Mouse (Mus musculus): Measurements from ENCODE around the gene Cav3. TPM values are rescaled to one million over a fixed set of nuclear protein-coding genes. Genes with fewer than 3 reads are reported as not detected.

The Cav3 gene
- polyA plus RNA-seq, 1 experiment from 2014 or later, result not detected

- ATAC-seq (replicated peaks; ENCODE audit: low FRiP score), result no peak; the same call in 1 of the 2 replicates
Measured at GRCm38 (mm10) chr6:112489910-112490559, 30.7 kb downstream of the Cav3 start, which contains the start of gene Oxtr. TSS of gene Oxtr (minus strand) at chr6:112489943.

DNA sequence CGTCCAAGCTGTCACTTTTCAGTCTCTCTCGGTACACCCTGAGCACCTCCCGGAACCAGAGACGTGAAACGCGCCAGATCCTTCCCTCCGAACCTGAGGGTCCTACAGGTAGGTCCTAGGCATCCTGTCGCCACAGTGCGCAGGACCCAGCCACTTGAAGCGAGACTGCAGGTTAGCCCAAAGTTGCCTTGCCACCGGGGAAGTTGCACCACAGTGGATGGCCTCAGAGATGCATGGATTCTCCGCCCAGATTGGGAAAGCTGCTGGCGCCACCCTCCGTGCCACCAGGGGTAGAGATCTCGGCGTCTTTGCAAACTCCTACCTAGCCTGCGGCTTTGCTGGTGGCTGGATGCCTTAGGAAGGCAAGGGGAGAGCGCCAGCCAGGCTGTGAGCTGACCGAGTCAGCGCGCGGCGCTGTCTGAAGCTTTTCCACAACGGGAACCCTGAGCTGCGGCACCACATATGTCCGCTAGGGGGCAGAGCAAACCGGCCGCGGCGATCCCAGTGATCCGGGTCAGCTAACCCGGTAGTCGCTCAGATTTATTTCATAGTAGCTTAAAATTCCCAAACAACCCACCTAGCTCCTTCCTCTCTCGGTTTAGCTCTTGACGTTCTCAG lies 31.4 kb downstream of the Cav3 start:
- no peak overlapping the region for H3K27ac ChIP-seq (ENCODE audit: low read depth, low read length)
- peaks cover 12% of the 10 kb centered on the region for H3K4me1 ChIP-seq (replicated peaks; ENCODE audit: control insufficient read depth, insufficient read depth, low read length)
- DNase-seq (ENCODE audit: low spot score) (peak; percentile 93), ATAC-seq (replicated peaks; ENCODE audit: low FRiP score) (peak; percentile 68)
- 2% methylated on average over 35 of the region's 35 CpGs for WGBS
- H3K9me3 ChIP-seq (ENCODE audit: control insufficient read depth, low read length), result no peaks in the 10 kb centered on the region
- H3K4me2 ChIP-seq (ENCODE audit: low read depth, low read length, severe bottlenecking), result peak overlapping the region; percentile 68
- peak overlapping the region; percentile 37 for H3K9ac ChIP-seq (ENCODE audit: low read length)
- peaks cover 34% of the 10 kb centered on the region for H3K27me3 ChIP-seq (ENCODE audit: control insufficient read depth, insufficient read depth, low read length)
- peak overlapping the region; percentile 31 for H3K4me3 ChIP-seq (ENCODE audit: low read depth, low read length)
- H3K36me3 ChIP-seq (ENCODE audit: control insufficient read depth, insufficient read depth, low read length), result no peaks in the 10 kb centered on the region

More at GRCm38 (mm10) chr6:112489910-112490559, 30.7 kb downstream of the Cav3 start, which contains the start of gene Oxtr:
- DNase-seq (ENCODE audit: low spot score), result peak; percentile 53
- no peaks in the 10 kb centered on the region for H3K9me3 ChIP-seq (ENCODE audit: control insufficient read depth, low read length)
- peak within 1 kb of the TSS; percentile 31 for H3K4me3 ChIP-seq (ENCODE audit: low read depth, low read length)
- H3K36me3 ChIP-seq (ENCODE audit: control insufficient read depth, insufficient read depth, low read length), result no peaks in the 10 kb centered on the region
- WGBS, result 7% methylated on average over 24 of the region's 24 CpGs
- peak within 1 kb of the TSS; percentile 37 for H3K9ac ChIP-seq (ENCODE audit: low read length)
- H3K4me2 ChIP-seq (ENCODE audit: low read depth, low read length, severe bottlenecking), result peak within 1 kb of the TSS; percentile 68
- H3K27me3 ChIP-seq (ENCODE audit: control insufficient read depth, insufficient read depth, low read length), result peaks cover 34% of the 10 kb centered on the region
- peaks cover 12% of the 10 kb centered on the region for H3K4me1 ChIP-seq (replicated peaks; ENCODE audit: control insufficient read depth, insufficient read depth, low read length)
- no peak within 1 kb of the TSS for H3K27ac ChIP-seq (ENCODE audit: low read depth, low read length)

- Histone ChIP-seq H3K4me3 (ENCODE audit: low read depth, low read length) (no peak overlapping the region), H3K27ac (ENCODE audit: low read depth, low read length) (no peak overlapping the region), H3K4me1 (replicated peaks; ENCODE audit: control insufficient read depth, insufficient read depth, low read length) (peaks cover 12% of the 10 kb centered on the region), H3K36me3 (ENCODE audit: control insufficient read depth, insufficient read depth, low read length) (no peaks in the 10 kb centered on the region), H3K27me3 (ENCODE audit: control insufficient read depth, insufficient read depth, low read length) (peaks cover 34% of the 10 kb centered on the region), H3K9ac (ENCODE audit: low read length) (no peak overlapping the region), H3K9me3 (ENCODE audit: control insufficient read depth, low read length) (no peaks in the 10 kb centered on the region), H3K4me2 (ENCODE audit: low read depth, low read length, severe bottlenecking) (no peak overlapping the region)
- ATAC-seq (replicated peaks; ENCODE audit: low FRiP score), result no peak
- DNase-seq (ENCODE audit: low spot score), result no peak
- 72% methylated on average over 8 of the region's 8 CpGs for WGBS
Measured at GRCm38 (mm10) chr6:112491521-112491920, 32.2 kb downstream of the Cav3 start.

DNA sequence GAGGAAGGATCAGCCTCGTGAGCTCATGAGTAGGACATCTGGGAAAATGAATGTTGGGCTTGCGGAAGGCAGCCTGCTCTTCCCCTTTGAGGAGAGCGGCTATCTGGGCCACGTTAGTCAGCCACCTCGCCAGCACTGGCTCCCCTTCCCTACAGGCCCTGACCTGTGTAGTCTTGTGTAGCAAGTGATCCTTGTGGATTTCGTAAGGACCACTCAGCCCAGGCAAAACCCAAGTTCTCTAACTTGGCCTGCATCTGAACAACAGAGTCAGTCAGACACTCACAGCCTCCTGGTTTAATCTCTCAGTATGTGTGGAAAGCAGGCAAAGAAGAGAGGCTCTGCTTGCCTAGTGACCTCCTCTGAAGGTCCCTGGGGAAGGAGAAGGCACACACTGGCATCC lies 33.4 kb downstream of the Cav3 start:
- H3K9ac ChIP-seq (ENCODE audit: low read length), result no peak overlapping the region
- H3K27ac ChIP-seq (ENCODE audit: low read depth, low read length), result no peak overlapping the region
- H3K9me3 ChIP-seq (ENCODE audit: control insufficient read depth, low read length), result no peaks in the 10 kb centered on the region
- H3K4me3 ChIP-seq (ENCODE audit: low read depth, low read length), result no peak overlapping the region
- H3K36me3 ChIP-seq (ENCODE audit: control insufficient read depth, insufficient read depth, low read length), result no peaks in the 10 kb centered on the region
- WGBS, result 89% methylated on average over 6 of the region's 6 CpGs
- peaks cover 12% of the 10 kb centered on the region for H3K4me1 ChIP-seq (replicated peaks; ENCODE audit: control insufficient read depth, insufficient read depth, low read length)
- H3K27me3 ChIP-seq (ENCODE audit: control insufficient read depth, insufficient read depth, low read length), result peaks cover 30% of the 10 kb centered on the region
- H3K4me2 ChIP-seq (ENCODE audit: low read depth, low read length, severe bottlenecking), result no peak overlapping the region
- DNase-seq (ENCODE audit: low spot score) (no peak), ATAC-seq (replicated peaks; ENCODE audit: low FRiP score) (no peak)

GRCm38 (mm10) chr6:112493371-112493770 lies 34.1 kb downstream of the Cav3 start:
- Histone ChIP-seq H3K9ac (ENCODE audit: low read length) (no peak overlapping the region), H3K4me1 (replicated peaks; ENCODE audit: control insufficient read depth, insufficient read depth, low read length) (peaks cover 12% of the 10 kb centered on the region), H3K27me3 (ENCODE audit: control insufficient read depth, insufficient read depth, low read length) (peaks cover 24% of the 10 kb centered on the region), H3K36me3 (ENCODE audit: control insufficient read depth, insufficient read depth, low read length) (no peaks in the 10 kb centered on the region), H3K4me3 (ENCODE audit: low read depth, low read length) (no peak overlapping the region), H3K4me2 (ENCODE audit: low read depth, low read length, severe bottlenecking) (no peak overlapping the region), H3K27ac (ENCODE audit: low read depth, low read length) (no peak overlapping the region), H3K9me3 (ENCODE audit: control insufficient read depth, low read length) (no peaks in the 10 kb centered on the region)
- 91% methylated on average over 9 of the region's 9 CpGs for WGBS
- DNase-seq (ENCODE audit: low spot score) (no peak), ATAC-seq (replicated peaks; ENCODE audit: low FRiP score) (no peak)

- ATAC-seq (replicated peaks; ENCODE audit: low FRiP score) (no peak), DNase-seq (ENCODE audit: low spot score) (peak; percentile 60)
- Histone ChIP-seq H3K36me3 (ENCODE audit: control insufficient read depth, insufficient read depth, low read length) (no peaks in the 10 kb centered on the region), H3K9me3 (ENCODE audit: control insufficient read depth, low read length) (no peaks in the 10 kb centered on the region), H3K4me2 (ENCODE audit: low read depth, low read length, severe bottlenecking) (no peak overlapping the region), H3K9ac (ENCODE audit: low read length) (no peak overlapping the region), H3K27me3 (ENCODE audit: control insufficient read depth, insufficient read depth, low read length) (peaks cover 11% of the 10 kb centered on the region), H3K4me1 (replicated peaks; ENCODE audit: control insufficient read depth, insufficient read depth, low read length) (peaks cover 5% of the 10 kb centered on the region), H3K4me3 (ENCODE audit: low read depth, low read length) (no peak overlapping the region), H3K27ac (ENCODE audit: low read depth, low read length) (no peak overlapping the region)
- 59% methylated on average over 10 of the region's 10 CpGs for WGBS
Measured at GRCm38 (mm10) chr6:112494620-112495081, 35.3 kb downstream of the Cav3 start.

- no peak overlapping the region for H3K9ac ChIP-seq (ENCODE audit: low read length)
- H3K27ac ChIP-seq (ENCODE audit: low read depth, low read length), result no peak overlapping the region
- WGBS, result 50% methylated on average over 4 of the region's 4 CpGs
- no peaks in the 10 kb centered on the region for H3K9me3 ChIP-seq (ENCODE audit: control insufficient read depth, low read length)
- H3K4me2 ChIP-seq (ENCODE audit: low read depth, low read length, severe bottlenecking), result no peak overlapping the region
- DNase-seq (ENCODE audit: low spot score), result no peak
- no peak overlapping the region for H3K4me3 ChIP-seq (ENCODE audit: low read depth, low read length)
- H3K27me3 ChIP-seq (ENCODE audit: control insufficient read depth, insufficient read depth, low read length), result peaks cover 6% of the 10 kb centered on the region
- H3K4me1 ChIP-seq (replicated peaks; ENCODE audit: control insufficient read depth, insufficient read depth, low read length), result peaks cover 3% of the 10 kb centered on the region
- ATAC-seq (replicated peaks; ENCODE audit: low FRiP score), result no peak
- no peaks in the 10 kb centered on the region for H3K36me3 ChIP-seq (ENCODE audit: control insufficient read depth, insufficient read depth, low read length)
Measured at GRCm38 (mm10) chr6:112495219-112495618, 35.9 kb downstream of the Cav3 start.

GRCm38 (mm10) chr6:112496291-112497060 lies 37.2 kb downstream of the Cav3 start:
- Histone ChIP-seq H3K4me3 (ENCODE audit: low read depth, low read length) (no peak overlapping the region), H3K27ac (ENCODE audit: low read depth, low read length) (no peak overlapping the region), H3K9me3 (ENCODE audit: control insufficient read depth, low read length) (no peaks in the 10 kb centered on the region), H3K27me3 (ENCODE audit: control insufficient read depth, insufficient read depth, low read length) (no peaks in the 10 kb centered on the region), H3K9ac (ENCODE audit: low read length) (no peak overlapping the region), H3K4me2 (ENCODE audit: low read depth, low read length, severe bottlenecking) (no peak overlapping the region), H3K36me3 (ENCODE audit: control insufficient read depth, insufficient read depth, low read length) (no peaks in the 10 kb centered on the region), H3K4me1 (replicated peaks; ENCODE audit: control insufficient read depth, insufficient read depth, low read length) (no peaks in the 10 kb centered on the region)
- WGBS, result 71% methylated on average over 8 of the region's 8 CpGs
- DNase-seq (ENCODE audit: low spot score), result no peak
- no peak for ATAC-seq (replicated peaks; ENCODE audit: low FRiP score)
